Mouse (Mus musculus): ENCODE measurements around the gene Pak4.

- TF ChIP-seq CTCF (IDR thresholded peaks at IDR 0.05; ENCODE audit: control insufficient read depth, insufficient read depth, insufficient read length) (no peak), MYOG (IDR thresholded peaks at IDR 0.05; ENCODE audit: control insufficient read depth, extremely low read depth, insufficient read length) (no peak), USF1 (IDR thresholded peaks at IDR 0.05; ENCODE audit: low read depth) (no peak), MYOD1 (IDR thresholded peaks at IDR 0.05; ENCODE audit: control insufficient read depth, insufficient read length, low read depth) (no peak)
These were observed 44.9 kb downstream of the Pak4 start for GRCm38 (mm10) chr7:28553076-28553475.
